Mouse (Mus musculus) heart, embryonic 12.5 days (tissue): ENCODE results near the gene Bcl2l2. TPM values are rescaled to one million over a fixed set of nuclear protein-coding genes. Genes with fewer than 3 reads are reported as not detected.

Experiments used
- ATAC-seq: fragments of 200-750 bp; cut with Nextera tagmentation; 2 replicates; pipeline ENCODE4 v1.8.0; 2017; ENCODE audit warnings: moderate TSS enrichment, moderate library complexity; ENCODE audit not compliant: insufficient number of reproducible peaks, low FRiP score
- H3K27ac ChIP-seq: fragments of 300-500 bp; sonication (generic); 2 replicates; pipeline ENCODE4 v1.5.1; 2016; ENCODE audit warnings: mild to moderate bottlenecking, moderate library complexity; ENCODE audit not compliant: poor library complexity, severe bottlenecking
- H3K27me3 ChIP-seq: fragments of 300-500 bp; sonication (generic); replicated peaks from 2 replicates; pipeline ENCODE4 v1.6.1; 2016; ENCODE audit warnings: mild to moderate bottlenecking, moderate library complexity
- H3K36me3 ChIP-seq: fragments of 300-500 bp; sonication (generic); 2 replicates; pipeline ENCODE4 v1.6.1; 2016; ENCODE audit warnings: mild to moderate bottlenecking, moderate library complexity
- H3K4me1 ChIP-seq: fragments of 300-500 bp; sonication (generic); replicated peaks from 2 replicates; pipeline ENCODE4 v1.6.1; 2016; ENCODE audit warnings: mild to moderate bottlenecking
- H3K4me2 ChIP-seq: fragments of 300-500 bp; sonication (generic); 2 replicates; pipeline ENCODE4 v1.6.1; 2016; ENCODE audit warnings: mild to moderate bottlenecking, moderate library complexity
- H3K4me3 ChIP-seq: fragments of 300-500 bp; sonication (generic); 2 replicates; pipeline ENCODE4 v1.5.1; 2016; ENCODE audit warnings: mild to moderate bottlenecking
- H3K9ac ChIP-seq: fragments of 300-500 bp; sonication (generic); 2 replicates; pipeline ENCODE4 v1.6.1; 2016; ENCODE audit warnings: mild to moderate bottlenecking, moderate library complexity
- H3K9me3 ChIP-seq: fragments of 300-500 bp; sonication (generic); replicated peaks from 2 replicates; pipeline ENCODE4 v1.6.1; 2016; ENCODE audit warnings: mild to moderate bottlenecking, moderate library complexity
- WGBS: fragments of 180-500 bp; shearing (Covaris S2); methylation state at CpG from one replicate; pipeline ENCODE4 v1.1.7; 2016; 5-methylcytosine and 5-hydroxymethylcytosine counted together
- polyA plus RNA-seq: library from polyadenylated mRNA; unstranded; fragments of >200 nt; fragmentation: Nextera tagmentation; extraction: Ambion mirVana; gene quantifications from 2 replicates; pipeline ENCODE4 v1.2.1, GENCODE M21; 2016

Bcl2l2 gene
- polyA plus RNA-seq, 1 experiment from 2014 or later = 2.4 TPM

GRCm38 (mm10) chr14:54868026-54868425, 15.2 kb upstream of the Bcl2l2 start:
- H3K27ac ChIP-seq = no peak overlapping the region
- H3K4me2 ChIP-seq = no peak overlapping the region
- H3K36me3 ChIP-seq = no peaks in the 10 kb centered on the region
- no peaks in the 10 kb centered on the region for H3K9me3 ChIP-seq
- no peak overlapping the region for H3K4me3 ChIP-seq
- no peaks in the 10 kb centered on the region for H3K27me3 ChIP-seq
- WGBS = 80% methylated on average over 4 of the region's 4 CpGs
- H3K9ac ChIP-seq = no peak overlapping the region
- ATAC-seq = no peak
- H3K4me1 ChIP-seq = peaks cover 3% of the 10 kb centered on the region

- Histone ChIP-seq H3K4me3 (no peak within 1 kb of the TSS), H3K27me3 (peaks cover 7% of the 10 kb centered on the region; the same call in 1 of the 2 replicates), H3K4me1 (peaks cover 5% of the 10 kb centered on the region), H3K36me3 (no peaks in the 10 kb centered on the region), H3K9ac (no peak within 1 kb of the TSS), H3K4me2 (no peak within 1 kb of the TSS), H3K27ac (no peak within 1 kb of the TSS), H3K9me3 (no peaks in the 10 kb centered on the region)
- no peak for ATAC-seq
- 84% methylated on average over 5 of the region's 5 CpGs for WGBS
Measured at GRCm38 (mm10) chr14:54870861-54871260, 12.3 kb upstream of the Bcl2l2 start, which contains the start of gene Homez. Gene Homez, minus strand, starts transcription at chr14:54870961.

GRCm38 (mm10) chr14:54874165-54874564, 9.0 kb upstream of the Bcl2l2 start:
- Histone ChIP-seq H3K4me3 (no peak overlapping the region), H3K4me1 (peaks cover 14% of the 10 kb centered on the region), H3K9ac (no peak overlapping the region), H3K27ac (no peak overlapping the region), H3K27me3 (peaks cover 7% of the 10 kb centered on the region; the same call in 1 of the 2 replicates), H3K9me3 (no peaks in the 10 kb centered on the region), H3K4me2 (no peak overlapping the region), H3K36me3 (no peaks in the 10 kb centered on the region)
- no peak for ATAC-seq
- WGBS = 83% methylated on average over 3 of the region's 3 CpGs

- Histone ChIP-seq H3K27ac (peak overlapping the region; percentile 85), H3K9ac (peak overlapping the region; percentile 79), H3K4me1 (peaks cover 14% of the 10 kb centered on the region), H3K27me3 (peaks cover 7% of the 10 kb centered on the region; the same call in 1 of the 2 replicates), H3K4me3 (peak overlapping the region; percentile 76), H3K36me3 (no peaks in the 10 kb centered on the region), H3K4me2 (peak overlapping the region; percentile 98), H3K9me3 (no peaks in the 10 kb centered on the region)
- ATAC-seq = no peak
- 2% methylated on average over 36 of the region's 36 CpGs for WGBS
Measured at GRCm38 (mm10) chr14:54875844-54876538, 7.2 kb upstream of the Bcl2l2 start.

GRCm38 (mm10) chr14:54876539-54877047, 6.6 kb upstream of the Bcl2l2 start:
- Histone ChIP-seq H3K36me3 (no peaks in the 10 kb centered on the region), H3K4me1 (peaks cover 18% of the 10 kb centered on the region), H3K9me3 (no peaks in the 10 kb centered on the region), H3K9ac (peak overlapping the region; percentile 79), H3K27me3 (peaks cover 7% of the 10 kb centered on the region; the same call in 1 of the 2 replicates), H3K4me2 (peak overlapping the region; percentile 98), H3K4me3 (peak overlapping the region; percentile 76), H3K27ac (peak overlapping the region; percentile 85)
- WGBS = under 1% methylated on average over 67 of the region's 72 CpGs
- peak; percentile 90 for ATAC-seq

- Histone ChIP-seq H3K4me2 (peak within 1 kb of the TSS; percentile 98), H3K9me3 (no peaks in the 10 kb centered on the region), H3K27me3 (peaks cover 7% of the 10 kb centered on the region; the same call in 1 of the 2 replicates), H3K27ac (peak within 1 kb of the TSS; percentile 85), H3K4me3 (peak within 1 kb of the TSS; percentile 76), H3K4me1 (peaks cover 20% of the 10 kb centered on the region), H3K36me3 (no peaks in the 10 kb centered on the region), H3K9ac (peak within 1 kb of the TSS; percentile 79)
- WGBS = under 1% methylated on average over 51 of the region's 61 CpGs
- ATAC-seq = peak; percentile 79
Measured at GRCm38 (mm10) chr14:54877048-54877715, 6.0 kb upstream of the Bcl2l2 start, which contains the start of gene Ppp1r3e. Gene Ppp1r3e, minus strand, starts transcription at chr14:54877550.

GRCm38 (mm10) chr14:54884022-54884712, 990 bp downstream of the Bcl2l2 start:
- Histone ChIP-seq H3K27ac (peak overlapping the region; percentile 96), H3K4me3 (peak overlapping the region; percentile 73), H3K4me2 (peak overlapping the region; percentile 80), H3K27me3 (no peaks in the 10 kb centered on the region), H3K9ac (peak overlapping the region; percentile 88), H3K4me1 (peaks cover 33% of the 10 kb centered on the region), H3K36me3 (peaks cover 26% of the 10 kb centered on the region; the same call in 1 of the 2 replicates), H3K9me3 (no peaks in the 10 kb centered on the region)
- WGBS = 28% methylated on average over 21 of the region's 21 CpGs
- peak; percentile 3; the same call in 1 of the 2 replicates for ATAC-seq

- H3K4me3 ChIP-seq = no peak overlapping the region
- no peak overlapping the region for H3K27ac ChIP-seq
- peaks cover 33% of the 10 kb centered on the region for H3K4me1 ChIP-seq
- no peaks in the 10 kb centered on the region for H3K27me3 ChIP-seq
- peaks cover 26% of the 10 kb centered on the region; the same call in 1 of the 2 replicates for H3K36me3 ChIP-seq
- H3K9me3 ChIP-seq = no peaks in the 10 kb centered on the region
- H3K4me2 ChIP-seq = peak overlapping the region; percentile 9; the same call in 1 of the 2 replicates
- no peak for ATAC-seq
- WGBS = 88% methylated on average over 11 of the region's 11 CpGs
- H3K9ac ChIP-seq = no peak overlapping the region
Measured at GRCm38 (mm10) chr14:54885309-54885708, 2.1 kb downstream of the Bcl2l2 start.

GRCm38 (mm10) chr14:54892200-54892599, 9.0 kb downstream of the Bcl2l2 start, which contains the start of gene Pabpn1:
Gene Pabpn1, plus strand, starts transcription at chr14:54892500.
- Histone ChIP-seq H3K27me3 (no peaks in the 10 kb centered on the region), H3K4me2 (peak within 1 kb of the TSS; percentile 63), H3K36me3 (peaks cover 25% of the 10 kb centered on the region), H3K4me1 (peaks cover 16% of the 10 kb centered on the region), H3K9ac (0 out of 2 replicates have a peak within 1 kb of the TSS, but pooled peaks have one; percentile 55), H3K9me3 (no peaks in the 10 kb centered on the region), H3K27ac (peak within 1 kb of the TSS; percentile 79), H3K4me3 (peak within 1 kb of the TSS; percentile 96)
- no peak for ATAC-seq
- WGBS = 89% methylated on average over 3 of the region's 3 CpGs

- H3K27ac ChIP-seq = peak overlapping the region; percentile 97
- no peaks in the 10 kb centered on the region for H3K27me3 ChIP-seq
- H3K4me2 ChIP-seq = peak overlapping the region; percentile 63
- under 1% methylated on average over 38 of the region's 38 CpGs for WGBS
- peak overlapping the region; percentile 100 for H3K9ac ChIP-seq
- H3K9me3 ChIP-seq = no peaks in the 10 kb centered on the region
- H3K36me3 ChIP-seq = peaks cover 31% of the 10 kb centered on the region
- peak overlapping the region; percentile 96 for H3K4me3 ChIP-seq
- peak; percentile 97 for ATAC-seq
- H3K4me1 ChIP-seq = peaks cover 22% of the 10 kb centered on the region
Measured at GRCm38 (mm10) chr14:54893651-54894181, 10.5 kb downstream of the Bcl2l2 start.
